Mouse (Mus musculus) kidney, postnatal 4 days (tissue): ENCODE results near the gene Dtl.

Source experiments
- DNase-seq, 2 experiments: peaks; one replicate each; pipeline ENCODE4 v3.0.0; 2021; ENCODE audit warnings: mixed read lengths in 2 of 2

Gene Dtl

GRCm38 (mm10) chr1:191575458-191576247 lies at the start of gene Dtl, which contains the start of gene Ints7:
Gene Dtl (minus strand): TSS chr1:191575544.
Gene Ints7 (plus strand): TSS chr1:191575636.
- peak; percentile 100 for DNase-seq

- DNase-seq = no peak
Observed at GRCm38 (mm10) chr1:191625026-191625425, 49.7 kb upstream of the Dtl start.

GRCm38 (mm10) chr1:191624492-191624891 lies 49.1 kb upstream of the Dtl start:
- DNase-seq = peak in 1 of 2 experiments; percentile 9

GRCm38 (mm10) chr1:191622801-191623200 lies 47.5 kb upstream of the Dtl start:
- no peak for DNase-seq

- DNase-seq = no peak
Observed at GRCm38 (mm10) chr1:191621096-191621495, 45.8 kb upstream of the Dtl start.

GRCm38 (mm10) chr1:191618067-191618766 lies 42.9 kb upstream of the Dtl start:
- DNase-seq = no peak

- no peak for DNase-seq
Observed at GRCm38 (mm10) chr1:191617589-191617988, 42.2 kb upstream of the Dtl start.

GRCm38 (mm10) chr1:191616245-191616644 lies 40.9 kb upstream of the Dtl start:
- no peak for DNase-seq

GRCm38 (mm10) chr1:191612877-191613276 lies 37.5 kb upstream of the Dtl start:
- no peak for DNase-seq

GRCm38 (mm10) chr1:191611686-191612085 lies 36.3 kb upstream of the Dtl start:
- DNase-seq = no peak

GRCm38 (mm10) chr1:191610357-191610756 lies 35.0 kb upstream of the Dtl start:
- no peak for DNase-seq

GRCm38 (mm10) chr1:191609578-191609977 lies 34.2 kb upstream of the Dtl start:
- no peak for DNase-seq

GRCm38 (mm10) chr1:191609051-191609450 lies 33.7 kb upstream of the Dtl start:
- no peak for DNase-seq

GRCm38 (mm10) chr1:191604690-191605089 lies 29.3 kb upstream of the Dtl start:
- no peak for DNase-seq

GRCm38 (mm10) chr1:191599210-191599609 lies 23.9 kb upstream of the Dtl start:
- no peak for DNase-seq

- DNase-seq = no peak
Observed at GRCm38 (mm10) chr1:191596076-191596475, 20.7 kb upstream of the Dtl start.

GRCm38 (mm10) chr1:191592016-191592720 lies 16.8 kb upstream of the Dtl start:
- no peak for DNase-seq

- DNase-seq = no peak
Observed at GRCm38 (mm10) chr1:191588749-191589148, 13.4 kb upstream of the Dtl start.

GRCm38 (mm10) chr1:191587062-191587461 lies 11.7 kb upstream of the Dtl start:
- DNase-seq = no peak

- DNase-seq = peak in 1 of 2 experiments; percentile 22
Observed at GRCm38 (mm10) chr1:191585704-191586103, 10.4 kb upstream of the Dtl start.

GRCm38 (mm10) chr1:191584483-191584882 lies 9.1 kb upstream of the Dtl start:
- DNase-seq = no peak

GRCm38 (mm10) chr1:191583836-191584235 lies 8.5 kb upstream of the Dtl start:
- no peak for DNase-seq

- no peak for DNase-seq
Observed at GRCm38 (mm10) chr1:191581641-191582040, 6.3 kb upstream of the Dtl start.
